Mouse (Mus musculus) adipocyte (in vitro differentiated cells): ENCODE measurements at regions not wholly inside any gene's neighbourhood (a gene's known extent, or its start where the extent isn't known, plus 50 kb on each side); places are given as distances from the start of the nearest gene placed in this dataset.

ENCODE experiments used
- DNase-seq: peaks from one replicate; pipeline ENCODE4 v3.0.0-alpha.2; 2016; ENCODE audit warnings: low spot score

DNA sequence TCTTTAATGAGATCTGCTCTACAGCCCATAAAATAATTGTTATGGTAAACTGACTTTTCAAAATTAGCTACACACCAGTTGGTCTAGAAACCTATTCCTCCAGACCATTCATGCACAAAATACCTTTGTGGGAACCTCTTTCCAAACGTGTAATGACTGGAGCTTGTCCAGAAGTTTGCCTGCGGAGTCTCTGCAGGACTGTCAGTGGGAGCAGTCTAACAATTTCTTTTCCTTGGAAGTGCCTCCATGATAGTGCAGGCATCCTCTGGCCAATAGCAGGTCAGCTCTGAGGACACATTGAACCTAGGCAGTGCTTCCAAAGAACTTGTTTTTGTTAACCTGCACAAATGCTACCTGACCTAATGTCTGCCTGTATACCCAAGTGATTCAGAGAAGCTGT is 932.3 kb downstream of the Pcdh9 start:
- DNase-seq: no peak

DNA sequence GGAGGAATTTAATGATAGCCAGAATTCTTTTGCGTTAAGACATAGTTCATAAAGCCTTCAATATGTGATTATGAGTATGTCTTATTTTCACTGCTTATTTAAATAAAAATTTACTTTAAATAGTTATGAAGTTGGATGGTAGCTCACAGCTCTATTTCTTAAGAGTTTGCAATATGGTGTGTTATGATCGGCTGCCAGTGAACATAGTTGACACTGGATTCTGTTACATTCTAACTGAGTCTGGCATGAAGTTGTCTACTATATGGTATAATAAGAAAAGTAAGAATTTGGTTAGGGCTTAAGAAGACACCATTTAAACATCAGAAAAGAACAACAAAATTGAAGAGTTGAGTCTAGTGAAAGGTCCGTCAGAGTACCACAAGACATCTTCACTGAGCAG is 935.0 kb downstream of the Pcdh9 start:
- DNase-seq: no peak

DNA sequence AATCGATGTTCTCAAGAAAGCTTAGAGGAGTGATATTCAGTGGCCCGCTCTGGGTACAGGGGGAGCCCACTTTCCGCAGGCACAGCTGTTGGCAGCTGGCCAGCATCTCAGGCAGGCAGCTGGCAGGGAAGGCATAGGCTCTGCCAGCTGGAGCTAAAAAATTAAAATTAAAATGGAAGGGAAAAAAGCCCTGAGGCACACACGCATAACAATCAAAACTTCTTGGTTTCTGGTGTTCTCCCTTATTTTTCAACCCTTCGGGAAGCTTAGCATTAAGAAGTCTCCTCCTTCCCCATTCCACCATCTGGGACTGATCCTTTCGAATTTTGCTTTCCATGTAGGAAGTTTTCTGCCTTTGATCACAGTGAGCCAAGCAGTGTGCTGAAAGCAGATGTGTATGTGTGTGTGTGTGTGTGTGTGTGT is 982.8 kb downstream of the Pcdh9 start:
- peak; percentile 13 for DNase-seq

DNA sequence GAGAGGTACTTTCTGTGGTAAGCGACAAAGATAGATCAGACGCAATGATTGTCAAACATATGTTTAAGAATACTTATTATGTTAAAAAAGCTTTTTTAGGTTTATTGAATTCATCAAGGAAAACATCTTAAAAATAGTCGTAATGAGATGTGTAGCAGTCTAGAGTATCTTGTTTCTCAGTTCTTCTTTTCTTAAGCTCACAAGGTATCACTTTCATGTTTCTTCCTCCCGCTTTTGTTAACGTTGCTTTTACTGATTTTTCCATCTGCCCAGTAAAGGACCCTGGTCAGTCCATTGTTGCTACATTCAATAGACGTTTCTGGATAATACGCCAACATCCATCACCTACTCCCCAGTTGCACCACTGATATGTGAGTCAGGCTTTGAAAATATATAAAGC is 1015.9 kb downstream of the Pcdh9 start:
- no peak for DNase-seq

DNA sequence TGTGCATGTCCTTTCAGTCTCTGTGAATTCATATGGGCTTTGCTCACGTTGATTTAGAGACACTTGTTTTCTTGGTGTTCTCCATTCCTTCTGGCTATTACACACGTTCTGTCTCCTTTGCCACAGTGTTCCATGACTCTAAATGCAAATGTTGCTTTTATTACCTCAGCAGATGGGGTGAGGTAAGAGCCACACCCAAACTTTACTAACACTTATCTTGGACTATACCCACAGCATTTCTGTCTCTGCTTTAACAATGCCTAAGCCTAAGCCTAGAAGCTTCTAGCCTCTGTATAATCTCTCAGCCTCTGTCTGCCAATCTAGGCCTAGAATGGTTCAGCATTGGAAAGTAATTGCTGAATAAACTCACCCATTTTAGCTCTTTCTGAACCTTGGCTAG is 1024.0 kb downstream of the Pcdh9 start:
- no peak for DNase-seq

DNA sequence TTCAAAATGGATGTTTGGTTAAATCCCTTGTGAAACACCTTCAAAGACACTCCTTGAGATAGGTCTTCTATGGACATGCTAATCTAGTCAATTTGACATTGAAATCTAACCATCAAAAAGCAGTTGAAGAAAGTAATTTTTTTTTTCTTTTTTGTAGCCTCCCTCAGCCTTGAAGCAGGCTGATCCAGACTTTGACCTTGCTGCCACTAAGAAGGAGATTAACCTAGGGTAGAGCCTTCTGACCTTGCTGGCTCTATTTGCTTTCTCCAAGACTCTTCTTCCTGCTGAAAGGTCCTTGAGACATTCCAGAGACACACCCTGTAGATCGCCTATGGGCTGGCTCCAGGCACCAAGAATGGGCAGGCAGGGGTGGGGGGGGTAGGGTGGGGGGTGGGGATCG is 1027.5 kb downstream of the Pcdh9 start:
- DNase-seq: no peak

DNA sequence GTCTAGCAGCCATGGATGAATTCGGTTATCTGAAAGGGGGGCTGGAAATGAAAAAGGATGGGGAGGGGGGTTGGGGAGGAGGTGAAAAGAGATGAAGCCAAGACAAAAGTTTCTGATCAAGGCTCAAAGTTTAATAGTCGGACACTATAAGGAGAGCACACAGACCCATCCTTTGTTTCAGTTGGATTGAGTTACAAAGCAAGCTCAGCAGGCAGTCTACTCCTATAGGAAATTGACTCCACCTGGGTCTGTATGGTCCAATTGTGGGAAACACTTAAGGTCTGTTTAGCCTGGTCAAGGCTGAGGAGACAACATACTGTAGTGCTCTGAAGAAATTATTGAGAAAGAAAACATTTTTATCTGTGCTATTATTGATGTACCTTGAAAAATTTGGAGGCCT is 1029.8 kb downstream of the Pcdh9 start:
- no peak for DNase-seq

DNA sequence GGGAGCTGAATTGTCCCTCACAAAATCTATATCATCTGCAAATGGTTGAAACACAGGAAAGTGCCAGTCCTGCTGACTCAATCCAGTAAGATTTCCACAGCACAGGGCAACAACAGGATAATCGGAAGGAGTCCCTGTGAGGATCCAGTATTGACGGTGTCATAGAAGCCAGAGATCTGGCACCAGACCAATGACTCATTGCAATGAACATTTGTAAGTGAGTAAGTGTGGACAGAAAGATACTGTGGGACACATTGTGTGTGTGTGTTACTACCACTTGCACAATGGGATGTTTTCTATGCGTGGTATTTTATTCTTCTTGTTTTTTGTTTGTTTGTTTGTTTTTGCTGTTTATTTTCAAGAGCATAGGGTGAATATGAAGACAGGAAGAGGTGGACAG is 1056.8 kb downstream of the Pcdh9 start:
- DNase-seq: peak; percentile 31

DNA sequence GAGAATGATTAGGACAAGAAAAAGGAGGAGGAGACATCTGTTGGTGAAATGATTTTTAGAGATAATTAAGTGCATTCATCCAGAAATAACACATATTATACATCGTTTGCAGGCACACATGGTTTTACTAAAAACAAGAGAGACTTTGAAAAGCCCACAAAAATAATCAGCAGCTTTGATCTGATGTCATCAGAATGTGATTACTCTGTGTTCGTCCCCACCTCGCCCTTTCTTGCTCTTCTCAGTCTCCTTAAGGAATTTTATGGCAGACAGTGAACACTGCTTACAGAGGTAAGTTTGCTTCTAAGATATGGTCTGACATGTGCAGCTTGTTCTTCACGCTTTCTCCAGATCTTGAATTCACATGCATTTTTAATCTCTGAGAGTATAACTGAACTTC is 1061.3 kb downstream of the Pcdh9 start:
- DNase-seq: no peak

DNA sequence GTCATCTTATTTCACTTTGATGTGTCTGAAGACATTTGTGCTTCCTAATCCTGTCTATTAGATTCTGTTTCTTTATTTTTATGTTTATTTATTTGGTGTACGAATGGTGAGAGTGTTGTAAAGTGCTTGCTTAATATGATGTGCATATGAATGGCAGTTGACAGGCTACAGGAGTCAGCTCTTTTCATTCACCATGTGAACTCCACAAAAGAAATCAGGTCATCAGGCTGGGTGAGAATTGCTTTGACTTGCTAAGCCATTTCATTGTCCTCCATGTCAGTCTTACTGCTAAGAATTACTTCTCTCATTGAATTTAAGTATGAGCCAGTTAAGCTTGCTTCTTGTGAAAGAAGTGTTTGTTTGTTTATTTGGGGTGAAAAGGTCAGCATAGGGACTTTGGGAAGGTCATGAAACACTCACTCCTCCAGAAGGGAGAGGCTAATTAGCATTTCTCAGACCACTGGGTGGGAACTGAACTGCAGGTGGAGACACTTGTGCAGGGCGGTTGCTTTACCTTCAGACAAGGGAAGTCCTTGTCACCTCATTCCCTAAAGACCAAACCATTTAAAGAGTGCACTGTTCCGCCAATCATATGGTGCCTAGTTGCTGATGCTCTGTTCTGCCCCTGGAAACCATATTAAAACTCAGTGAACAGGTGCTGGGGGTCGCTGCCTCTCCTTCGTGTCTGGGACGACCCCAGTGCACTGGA is 1063.7 kb downstream of the Pcdh9 start:
- no peak for DNase-seq

DNA sequence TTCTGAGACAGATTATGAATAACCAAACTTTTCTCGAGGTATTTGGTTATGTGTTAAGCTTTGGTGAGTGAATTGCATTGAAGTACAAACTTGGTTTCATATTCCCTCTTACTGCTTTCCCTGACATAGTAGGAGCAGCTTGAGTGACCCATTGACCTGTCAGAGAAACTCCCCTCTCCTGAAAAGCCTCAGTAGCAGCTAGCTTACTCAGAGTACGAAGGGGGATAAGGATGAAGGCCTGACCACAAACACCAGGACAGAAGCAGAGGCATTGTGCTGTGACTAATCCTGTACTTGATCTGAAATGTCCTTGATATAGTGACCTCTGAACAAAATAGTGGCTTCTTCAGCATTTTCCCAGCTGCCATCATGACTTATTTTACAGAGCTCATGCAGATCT is 1070.4 kb downstream of the Pcdh9 start:
- DNase-seq: no peak
